Mouse (Mus musculus) adrenal gland, postnatal 14 days (tissue): ENCODE measurements at regions not wholly inside any gene's neighbourhood (a gene's known extent, or its start where the extent isn't known, plus 50 kb on each side); places are given as distances from the start of the nearest gene placed in this dataset.

Experiments
- DNase-seq: peaks from one replicate; pipeline ENCODE4 v3.0.0; 2021; ENCODE audit warnings: mixed read lengths

DNA sequence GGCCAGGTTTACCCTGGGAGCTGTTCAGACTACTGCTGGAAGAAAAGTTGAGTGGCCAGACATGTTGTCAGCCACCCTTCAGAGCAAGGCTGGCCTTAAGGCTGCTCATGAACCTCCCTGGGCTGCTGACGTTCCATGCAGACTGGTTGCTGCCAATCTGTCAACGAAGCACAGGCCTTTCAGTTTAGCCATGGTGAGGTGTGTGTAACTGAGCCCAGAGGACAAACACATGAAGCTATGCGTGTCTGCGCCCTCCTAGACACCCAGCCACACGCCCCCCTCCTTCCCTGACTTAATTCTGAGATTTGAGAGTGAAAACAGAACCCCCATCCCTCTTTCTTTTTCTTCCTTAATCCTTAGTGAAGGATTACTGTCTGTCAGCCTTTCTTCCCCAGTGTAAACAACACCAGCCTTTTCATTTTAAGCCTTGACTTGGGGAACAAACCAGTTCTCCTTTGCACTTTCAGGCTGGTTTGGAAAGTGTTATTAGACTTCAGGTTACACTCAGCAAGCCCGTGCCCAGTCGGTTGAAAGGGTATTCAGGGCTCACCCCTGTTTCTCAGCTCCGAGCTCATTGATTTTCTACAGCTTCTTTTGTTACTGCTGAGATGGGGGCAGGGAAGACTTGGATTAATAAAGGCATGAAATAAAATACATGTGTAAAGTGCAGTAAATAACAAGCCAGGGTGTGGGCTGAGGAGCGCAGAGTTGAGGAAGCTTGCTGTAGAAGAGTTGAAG, 379.4 kb downstream of the Dmrt2 start:
- no peak for DNase-seq

DNA sequence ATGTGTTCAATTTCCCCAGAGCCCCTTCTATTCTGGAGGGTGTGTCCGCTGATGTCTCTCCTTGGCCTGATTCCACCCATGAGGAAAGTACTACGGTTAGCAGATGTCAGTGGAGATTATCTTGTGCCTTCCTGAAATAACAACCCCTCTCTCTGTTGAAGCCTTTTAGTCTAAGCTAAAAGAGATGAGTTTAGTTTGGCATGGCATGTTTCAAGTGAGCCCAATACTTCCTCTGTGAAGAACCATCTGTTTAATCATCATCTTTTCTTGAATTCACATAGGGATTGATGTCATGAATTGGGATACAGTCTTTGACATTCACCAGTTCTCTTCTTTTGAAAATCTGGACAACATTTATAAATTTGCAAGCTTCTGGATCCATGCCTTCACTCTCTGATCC, 387.5 kb downstream of the Dmrt2 start:
- DNase-seq, result no peak

DNA sequence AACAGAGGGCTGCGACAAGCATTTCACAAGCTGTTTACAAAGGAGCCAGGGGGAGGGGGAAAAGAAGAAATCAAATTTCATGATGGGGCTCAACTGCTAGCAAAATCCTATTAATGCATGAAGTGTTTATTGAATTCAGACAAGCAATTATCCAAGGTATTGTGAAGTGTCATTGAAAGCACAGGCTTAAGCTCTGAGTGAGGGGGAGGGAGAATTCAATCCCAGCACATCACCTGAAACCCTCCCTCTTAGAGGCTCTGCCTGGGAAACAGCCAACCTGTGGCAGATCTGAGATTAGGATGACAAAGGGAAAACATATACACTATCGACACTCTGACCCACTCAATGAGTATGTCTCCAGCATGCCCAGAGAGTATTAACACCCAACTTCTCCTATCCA, 396.3 kb downstream of the Dmrt2 start:
- DNase-seq, result no peak

DNA sequence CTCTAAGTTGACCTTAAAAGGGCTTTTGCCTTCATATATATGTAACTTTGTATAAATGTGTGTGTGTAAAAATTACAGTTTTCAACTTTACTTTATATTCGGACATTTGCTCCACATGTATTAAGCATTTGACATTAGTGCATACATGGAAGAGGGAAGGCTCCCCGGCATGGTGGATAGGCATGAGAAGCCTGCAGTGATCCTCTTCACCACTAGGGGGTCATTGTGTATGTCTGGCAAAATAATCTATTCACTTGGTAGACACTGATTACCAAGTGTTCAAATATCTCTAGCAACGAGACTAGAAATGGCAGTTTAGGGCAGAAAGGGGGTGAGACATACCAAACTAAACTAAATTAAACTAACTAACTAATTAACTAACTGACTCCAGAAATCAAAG, 397.7 kb downstream of the Dmrt2 start:
- DNase-seq, result no peak

DNA sequence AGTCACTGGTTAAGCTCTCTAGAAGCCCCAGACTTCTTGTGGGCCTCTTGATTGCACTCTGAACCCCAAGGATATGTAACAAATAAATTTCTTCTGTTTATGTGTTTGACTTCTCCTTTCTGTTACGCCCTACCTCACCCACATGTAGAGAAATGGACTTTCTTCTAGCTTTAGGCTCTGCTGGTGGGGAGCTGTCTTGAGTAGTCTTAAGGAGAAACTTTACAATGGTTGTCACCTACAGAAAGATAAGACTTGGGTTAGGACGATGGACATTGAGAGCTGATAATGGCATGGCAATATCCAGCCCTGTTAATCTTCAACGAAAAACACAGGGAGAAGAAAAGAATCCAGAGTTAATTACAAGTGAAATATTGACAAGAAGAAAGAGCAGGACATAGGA, 416.1 kb downstream of the Dmrt2 start:
- no peak for DNase-seq

DNA sequence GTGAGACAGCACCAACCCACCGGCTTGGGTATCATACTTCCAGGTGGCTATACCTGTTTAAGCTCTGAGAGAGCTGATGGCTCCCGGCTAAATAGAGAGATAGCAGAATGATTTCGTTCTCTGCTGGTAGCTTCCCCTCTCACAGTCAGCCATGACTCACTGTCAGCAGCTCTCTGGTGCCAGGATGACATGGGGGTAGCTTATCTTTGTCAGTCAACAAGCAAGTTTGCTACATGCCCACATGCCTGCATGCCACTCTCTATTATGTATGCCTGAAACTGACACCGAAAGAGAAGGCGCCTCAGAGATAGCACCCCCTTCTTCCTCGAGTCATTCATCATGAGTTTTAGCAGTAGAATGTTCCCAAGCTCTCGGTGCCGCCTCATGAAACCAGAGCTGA, 419.2 kb downstream of the Dmrt2 start:
- DNase-seq, result peak; percentile 33

DNA sequence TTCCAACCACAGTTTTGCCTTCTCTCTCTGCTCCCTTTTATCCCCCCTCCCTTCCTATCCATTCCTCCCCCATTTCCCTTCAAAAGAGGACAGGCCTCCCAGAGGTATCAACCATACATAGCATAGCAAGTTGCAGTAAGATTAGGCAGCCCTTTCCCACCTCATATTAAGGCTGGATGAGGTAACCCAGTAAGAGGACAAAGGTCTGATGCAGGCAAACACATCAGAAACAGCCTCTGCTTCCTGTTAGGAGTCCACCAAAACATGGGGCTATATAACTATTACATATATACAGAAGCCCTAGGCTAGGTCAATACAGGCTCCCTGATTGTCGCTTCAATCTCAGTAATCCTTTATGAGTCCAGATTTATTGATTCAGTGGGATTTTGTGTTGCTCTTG, 421.6 kb downstream of the Dmrt2 start:
- no peak for DNase-seq

DNA sequence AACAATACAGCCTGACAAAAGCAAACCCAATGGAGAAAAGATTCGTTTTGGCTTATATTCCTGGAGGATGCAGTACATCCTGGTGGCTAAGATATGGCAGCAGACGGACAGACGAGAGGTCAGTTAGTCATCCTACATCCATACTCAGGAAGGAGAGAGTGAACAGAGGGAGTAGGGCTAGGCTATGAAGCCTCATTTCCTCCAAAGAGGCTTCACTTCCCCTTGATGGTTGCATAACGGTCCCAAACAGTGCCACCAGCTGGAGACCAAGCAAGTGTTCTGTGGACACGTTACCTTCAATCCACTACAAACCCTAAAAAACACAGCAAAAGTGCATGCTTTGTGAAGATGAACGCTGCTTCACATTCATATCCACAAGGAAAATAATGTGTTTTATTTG, 442.1 kb downstream of the Dmrt2 start:
- DNase-seq, result no peak

DNA sequence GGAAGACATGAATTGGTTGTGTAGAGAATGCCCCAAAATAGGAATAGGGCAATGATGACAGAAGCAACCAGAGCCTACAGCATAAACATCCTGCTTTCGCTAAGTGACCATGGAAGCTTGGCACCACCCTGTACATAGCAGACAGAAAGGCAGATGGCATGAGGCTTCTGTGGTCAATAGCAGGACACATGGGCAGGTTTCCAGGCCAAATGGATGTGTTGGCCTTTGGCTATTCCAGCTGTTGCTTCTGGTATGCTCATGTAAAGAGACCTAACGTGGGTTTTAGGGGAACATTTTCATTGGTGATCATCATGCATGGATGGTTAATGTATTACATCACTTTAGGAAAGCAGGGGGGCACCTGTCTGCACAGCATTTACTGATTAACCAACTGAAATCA, 456.2 kb downstream of the Dmrt2 start:
- no peak for DNase-seq

DNA sequence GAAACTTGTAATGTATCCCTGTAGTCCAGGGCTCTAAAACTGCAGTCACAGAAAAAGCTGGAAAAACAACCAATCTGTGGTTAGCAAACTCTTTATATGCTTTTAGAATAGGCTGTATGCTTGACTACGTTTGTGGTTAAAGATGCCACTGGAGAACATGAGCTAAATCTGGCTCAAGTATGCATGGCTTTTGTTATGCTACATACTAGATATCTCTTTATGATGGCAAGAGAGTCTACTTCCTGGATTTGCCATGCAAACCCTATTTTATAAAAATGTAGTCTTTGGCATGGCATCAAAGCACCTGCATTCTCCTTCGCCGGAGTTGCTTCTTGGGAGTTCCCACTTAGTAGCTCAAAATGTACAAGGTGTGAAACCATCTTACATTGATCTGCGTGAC, 462.2 kb downstream of the Dmrt2 start:
- no peak for DNase-seq

DNA sequence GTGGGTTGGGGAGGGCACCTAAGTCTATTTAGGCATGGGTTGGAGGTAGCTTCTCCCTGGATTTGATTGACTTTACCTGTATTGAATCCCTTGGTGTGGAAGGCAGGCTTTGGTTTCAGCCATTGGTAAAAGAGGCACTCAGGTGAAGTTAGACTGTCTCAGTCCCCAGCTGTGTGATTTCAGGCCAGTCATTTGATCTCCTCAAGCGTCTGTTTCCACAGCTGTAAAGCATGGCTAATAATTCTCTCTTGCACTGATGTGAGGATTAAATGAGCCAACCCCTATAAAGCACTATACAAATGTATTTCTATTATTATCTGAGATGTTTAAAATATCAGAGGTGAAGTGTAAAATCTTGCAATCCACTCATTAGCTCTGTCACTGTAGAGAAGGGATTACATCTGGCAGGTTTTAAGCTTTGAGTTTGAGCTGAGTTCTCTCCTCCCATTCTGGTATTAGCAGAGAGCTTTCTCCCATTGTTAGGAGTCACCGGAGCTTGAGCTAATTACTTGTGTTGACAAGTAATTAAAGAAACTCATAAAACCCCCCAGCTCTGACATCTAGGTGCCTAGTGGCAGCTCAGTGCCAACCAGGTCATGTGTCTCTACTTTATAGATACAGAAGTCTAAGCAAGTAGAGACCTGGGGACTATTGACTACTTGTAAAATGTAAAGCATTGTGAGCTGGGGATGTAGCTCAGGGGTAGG, 463.3 kb downstream of the Dmrt2 start:
- DNase-seq, result no peak

DNA sequence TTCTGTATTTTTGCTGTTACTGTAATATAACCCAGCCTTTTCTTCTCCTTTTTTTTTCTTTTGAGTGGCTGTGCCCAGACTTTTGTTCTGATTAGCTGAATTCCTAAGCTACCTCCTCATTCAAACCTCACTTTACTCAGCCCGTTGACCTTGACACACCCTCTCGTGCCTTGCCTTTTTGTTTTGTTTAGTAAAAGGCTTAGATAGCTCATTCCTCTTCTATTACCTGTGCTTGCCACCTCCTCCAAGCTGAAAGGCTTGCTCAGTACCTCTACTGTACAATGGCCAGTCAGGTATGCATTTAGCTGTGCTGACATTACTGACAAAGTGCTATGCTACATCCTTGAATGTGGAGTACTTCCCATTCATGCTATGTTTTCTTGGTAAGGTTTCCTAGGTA, 464.2 kb upstream of the Smarca2 start:
- DNase-seq, result no peak

DNA sequence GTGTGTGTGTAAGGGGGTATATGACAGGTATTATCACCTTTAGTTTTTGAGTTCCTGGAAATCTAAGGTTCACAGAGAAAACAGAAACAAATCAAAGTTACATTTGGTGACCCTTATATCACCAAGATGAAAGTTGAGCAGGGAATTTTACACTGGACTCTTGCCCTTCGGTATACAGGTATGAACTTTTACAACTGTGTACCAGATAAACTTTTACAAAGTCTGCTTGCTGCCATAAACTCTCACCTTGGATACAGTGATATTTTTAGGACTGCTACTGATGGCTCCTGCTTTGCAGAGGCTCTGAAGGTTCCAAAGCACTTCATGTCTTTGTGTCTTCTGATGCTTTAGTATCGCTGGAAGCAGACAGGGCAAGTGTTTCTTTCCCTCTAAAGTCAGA, 461.3 kb upstream of the Smarca2 start:
- no peak for DNase-seq

DNA sequence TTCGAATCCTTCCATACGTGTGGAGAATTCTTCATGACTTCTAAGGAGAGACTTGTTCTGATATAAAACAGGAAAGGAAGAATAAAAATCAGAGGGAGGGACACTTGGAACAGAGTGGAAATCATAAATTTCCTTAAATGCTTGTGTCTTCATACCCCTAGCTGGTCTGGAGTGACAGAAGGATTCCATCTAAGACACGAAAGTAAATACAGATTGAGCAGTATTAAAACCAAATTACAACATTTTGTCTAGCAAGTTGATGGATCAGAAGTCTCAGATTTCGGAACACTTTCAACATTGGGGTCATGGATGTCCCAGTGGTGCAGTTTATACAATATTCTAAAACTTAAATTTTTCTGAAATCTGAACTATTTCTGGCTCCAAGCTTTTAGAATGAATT, 453.6 kb upstream of the Smarca2 start:
- no peak for DNase-seq

DNA sequence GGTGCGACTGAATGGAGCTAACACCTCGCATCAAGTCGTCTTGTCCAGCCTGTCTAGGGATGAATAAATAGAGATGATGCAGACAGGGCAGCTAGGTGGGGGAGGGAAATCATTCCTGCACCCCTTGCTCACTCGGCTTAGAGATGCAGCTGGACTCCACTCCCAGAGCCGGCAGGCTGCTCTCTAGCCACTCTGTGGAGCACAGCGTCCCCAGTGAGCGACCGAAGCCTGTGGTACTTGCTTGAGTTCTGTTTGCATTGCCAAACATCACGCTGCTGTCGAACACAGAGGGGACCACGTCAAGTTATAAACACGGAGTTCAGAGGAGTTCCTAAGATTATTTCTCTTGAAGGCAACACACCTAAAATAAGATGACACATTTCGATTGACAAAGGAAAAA, 439.9 kb upstream of the Smarca2 start:
- no peak for DNase-seq

DNA sequence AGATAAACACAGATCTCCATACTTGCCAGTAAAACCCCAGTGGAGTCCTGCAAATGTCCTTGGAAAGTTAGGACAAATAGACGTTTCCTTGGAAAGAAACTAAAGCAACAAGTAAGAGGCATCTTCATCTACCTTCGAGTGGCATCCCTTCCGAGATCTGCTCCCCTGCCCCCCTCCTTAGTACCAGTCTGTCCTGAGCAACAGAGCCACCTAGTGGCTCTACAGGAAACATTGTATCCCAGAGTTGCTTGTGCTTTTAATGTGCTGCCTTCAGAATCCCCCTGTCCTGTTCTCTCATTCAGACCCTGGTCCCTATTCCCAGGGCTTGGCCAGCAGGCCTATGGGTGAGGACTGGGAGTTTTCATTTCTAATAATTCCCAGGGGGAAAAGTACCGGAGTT, 423.1 kb upstream of the Smarca2 start:
- DNase-seq, result peak; percentile 47

DNA sequence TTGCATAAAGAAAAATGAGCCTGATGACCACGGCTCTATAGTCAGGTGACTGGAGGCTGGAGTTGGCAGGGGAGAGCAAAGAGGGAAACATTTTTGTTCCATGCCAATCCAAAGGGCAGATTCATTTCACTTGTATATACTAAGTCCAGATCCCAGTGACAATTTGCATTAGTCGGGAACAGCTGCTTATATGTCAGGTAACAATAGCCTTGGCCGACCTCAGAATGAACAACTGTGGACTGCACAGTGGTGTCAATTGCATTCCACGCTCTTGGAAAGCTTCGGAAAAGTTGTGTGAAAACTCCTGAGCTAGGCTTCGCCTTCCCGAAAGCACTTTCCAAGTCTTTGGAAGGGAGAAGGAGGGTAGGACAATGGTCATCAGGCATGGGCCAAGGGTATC, 419.8 kb upstream of the Smarca2 start:
- no peak for DNase-seq

DNA sequence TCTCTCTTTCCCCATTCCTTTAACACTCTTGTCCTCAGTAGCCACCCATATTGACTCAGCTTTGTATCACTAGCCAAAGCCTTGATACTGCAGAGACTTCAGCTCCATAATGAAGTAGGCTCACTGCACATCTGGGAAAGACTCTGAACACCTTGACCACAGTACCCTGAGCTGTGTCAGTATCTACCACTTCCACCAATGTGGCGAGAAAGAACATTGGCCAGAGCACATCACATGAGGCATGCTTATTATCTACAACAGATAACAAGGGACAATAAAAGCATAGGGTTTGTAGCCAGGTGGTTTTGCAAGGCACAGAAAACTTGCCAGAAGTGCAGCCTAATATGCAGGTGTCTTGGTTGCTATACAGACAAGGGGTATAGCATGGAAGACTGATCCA, 414.0 kb upstream of the Smarca2 start:
- DNase-seq, result no peak

DNA sequence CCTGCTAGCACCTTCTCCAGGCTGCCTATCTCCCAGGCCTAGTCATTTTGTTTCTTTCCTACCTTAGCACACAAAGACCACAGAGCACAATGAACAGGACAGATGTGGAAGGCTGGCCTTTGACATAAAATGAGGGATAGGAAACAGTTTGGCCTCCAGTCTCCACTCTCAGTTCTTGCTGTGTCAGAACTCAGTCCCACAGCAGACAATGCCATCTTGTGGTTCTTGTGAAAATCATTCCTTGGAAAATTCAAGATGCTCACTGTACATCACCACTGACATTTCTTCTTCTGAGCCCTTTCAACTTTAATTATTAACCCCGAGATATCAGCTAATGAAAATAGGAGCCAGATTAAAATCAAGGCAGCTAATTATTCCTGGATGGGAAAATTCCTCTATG, 411.2 kb upstream of the Smarca2 start:
- DNase-seq, result no peak

DNA sequence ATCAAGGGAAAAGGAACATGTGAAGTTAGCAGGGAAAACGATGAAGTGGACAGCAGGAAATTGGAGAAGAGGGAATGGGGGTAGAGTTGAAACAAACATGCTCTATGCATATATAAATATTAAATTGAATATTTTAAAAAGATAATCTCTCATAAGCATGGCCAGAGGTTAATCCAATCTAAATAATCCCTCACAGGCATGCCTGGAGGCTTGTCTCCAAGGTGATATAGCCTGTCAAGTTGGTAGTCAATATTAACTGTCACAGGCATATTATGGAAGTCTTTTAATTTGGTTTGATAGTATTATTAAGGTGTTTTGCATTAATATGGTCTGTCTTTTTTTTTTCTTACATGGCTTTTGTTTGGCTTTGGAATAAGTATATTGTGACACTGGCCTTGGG, 396.1 kb upstream of the Smarca2 start:
- no peak for DNase-seq

DNA sequence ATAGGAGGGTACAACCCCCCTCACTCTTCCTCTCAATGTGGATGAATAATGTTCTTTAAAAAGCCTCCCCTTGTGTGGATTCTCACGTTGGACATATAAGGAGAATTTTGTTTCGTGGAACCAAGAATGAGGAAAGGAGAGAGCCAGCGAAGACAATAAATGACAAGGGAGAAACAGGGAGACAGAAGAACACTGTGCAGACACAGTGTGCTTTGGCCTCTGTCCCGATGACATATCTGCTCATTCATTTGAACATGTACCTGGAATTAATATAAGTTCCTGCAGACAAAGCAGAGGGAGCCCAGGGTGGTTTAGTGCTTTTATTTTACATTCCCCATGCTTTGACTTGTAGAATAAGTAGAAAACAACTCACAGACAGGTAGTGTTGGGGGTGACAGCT, 370.3 kb upstream of the Smarca2 start:
- no peak for DNase-seq

DNA sequence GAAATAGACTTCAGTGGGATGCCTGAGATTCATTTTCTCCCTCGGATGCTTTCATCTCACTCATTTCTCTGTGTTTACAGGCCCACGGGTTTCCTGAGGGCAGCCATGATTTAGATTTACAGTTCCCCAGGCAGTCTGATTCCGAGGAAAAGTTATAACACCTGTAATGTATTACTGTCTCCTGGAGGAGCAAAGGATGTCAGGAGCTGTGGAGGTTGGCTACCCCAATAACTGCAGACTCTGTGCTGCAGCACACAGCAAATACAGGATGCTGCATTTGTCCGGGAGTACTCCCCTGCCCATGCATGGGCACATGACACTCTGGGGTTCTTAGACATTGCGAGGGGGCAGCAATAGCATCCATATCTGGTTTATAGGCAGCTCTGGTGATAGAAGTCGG, 360.8 kb upstream of the Smarca2 start:
- DNase-seq, result no peak

DNA sequence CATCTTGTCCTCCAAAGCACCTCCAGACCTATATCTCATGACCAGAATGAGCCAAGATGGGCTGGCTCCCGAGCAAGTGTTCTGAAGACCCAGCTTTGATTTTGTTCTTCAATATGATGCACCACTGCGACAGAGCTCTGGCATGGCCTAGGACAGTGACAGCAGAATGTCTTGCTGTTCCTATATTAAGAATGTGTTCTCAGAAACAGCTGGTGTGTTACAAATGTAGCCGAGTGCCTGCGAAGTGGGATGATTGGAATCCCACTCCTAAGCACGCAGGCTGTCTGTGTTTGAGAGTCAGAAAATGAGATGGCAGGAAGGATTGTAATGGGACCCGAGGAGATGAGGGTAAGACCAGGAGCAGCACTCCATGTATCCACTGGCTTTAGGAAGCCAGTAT, 355.1 kb upstream of the Smarca2 start:
- DNase-seq, result no peak

DNA sequence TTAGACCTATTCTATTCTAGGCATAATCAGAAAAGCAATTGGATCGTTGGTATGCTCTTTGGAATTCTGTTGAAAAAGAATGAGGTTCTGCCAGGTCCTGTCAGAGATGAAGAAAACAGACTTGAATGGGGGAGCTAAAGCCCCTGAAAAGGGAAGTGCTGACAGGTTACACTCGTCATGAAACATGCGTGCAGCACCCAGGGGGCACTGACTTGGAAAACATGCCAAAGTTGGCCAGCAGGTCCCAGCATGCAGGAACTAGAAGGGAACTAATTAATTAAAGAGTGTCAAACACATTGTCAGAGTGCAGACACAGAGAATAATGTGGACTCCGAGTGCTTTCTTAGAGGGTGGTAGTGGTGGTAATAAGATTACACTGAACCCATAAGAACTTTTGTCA, 346.2 kb upstream of the Smarca2 start:
- DNase-seq, result no peak

DNA sequence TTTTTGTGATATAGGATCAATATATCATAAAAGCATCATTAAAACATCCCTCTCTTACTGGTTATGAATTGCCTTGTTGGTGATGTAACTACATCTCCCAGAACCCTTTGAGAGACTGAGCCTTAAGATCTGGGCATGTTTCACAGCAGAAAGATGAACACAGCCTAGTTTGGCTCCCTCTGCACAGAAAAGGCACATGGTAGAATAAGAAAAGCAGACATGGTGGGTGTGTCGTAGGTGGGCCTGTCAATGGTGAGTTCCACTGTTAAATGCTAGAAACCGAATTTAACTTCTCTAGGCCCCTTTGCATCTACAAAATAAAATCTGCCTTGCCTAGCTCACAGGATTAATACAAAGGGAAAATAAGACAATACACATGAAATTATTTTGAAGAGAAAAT, 343.3 kb upstream of the Smarca2 start:
- no peak for DNase-seq
